Mouse (Mus musculus) left cerebral cortex, adult 11 months (tissue): ENCODE measurements around the gene Cdc42bpg.

Experiments used
- DNase-seq: peaks from one replicate; pipeline ENCODE4 v3.0.0; 2022; ENCODE audit warnings: low spot score

Gene Cdc42bpg

DNA sequence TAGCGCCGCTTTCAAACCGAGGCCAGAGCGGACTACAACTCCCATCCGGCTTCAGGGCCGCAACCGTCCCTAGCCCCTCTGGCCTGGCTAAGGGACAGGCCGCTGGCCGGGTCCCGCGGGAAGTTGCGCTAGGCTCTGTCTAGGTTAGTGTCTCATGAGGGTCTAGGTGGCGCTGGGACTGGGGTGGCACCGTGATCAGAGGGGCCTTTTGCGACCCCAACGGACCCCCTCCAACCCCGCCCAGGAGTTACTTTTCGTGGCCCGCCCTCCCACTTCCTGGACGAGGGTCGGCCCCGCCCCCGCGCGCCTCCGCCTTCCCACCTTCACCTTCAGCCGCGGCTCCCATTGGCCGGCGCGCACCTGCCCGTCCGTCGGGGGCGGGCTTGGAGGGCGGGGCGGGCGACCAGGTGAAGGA, at the start of gene Cdc42bpg:
Gene Cdc42bpg (plus strand): TSS at position 320 of the 415 bp plus-strand sequence.
- DNase-seq: no peak

DNA sequence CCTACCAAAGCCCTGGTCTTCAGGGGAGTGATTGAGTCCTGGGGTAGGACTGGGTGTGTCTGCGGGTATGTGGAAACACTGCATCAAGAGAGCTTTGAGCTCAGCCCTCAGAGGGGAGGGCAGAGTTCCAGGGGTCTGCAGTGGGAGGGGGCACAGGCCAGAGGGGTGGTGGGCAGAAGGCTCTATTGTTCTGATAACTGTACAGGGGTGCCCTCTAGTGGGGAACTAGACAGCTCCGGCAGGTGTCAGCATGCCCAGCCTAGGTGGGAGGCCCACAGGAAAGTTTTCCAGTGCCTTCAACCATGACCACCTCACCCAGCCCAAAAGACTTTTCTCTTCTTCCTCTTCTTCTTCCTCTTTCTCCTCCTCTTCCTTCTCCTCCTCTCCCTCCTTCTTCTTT, 45.8 kb upstream of the Cdc42bpg start:
- DNase-seq: no peak

DNA sequence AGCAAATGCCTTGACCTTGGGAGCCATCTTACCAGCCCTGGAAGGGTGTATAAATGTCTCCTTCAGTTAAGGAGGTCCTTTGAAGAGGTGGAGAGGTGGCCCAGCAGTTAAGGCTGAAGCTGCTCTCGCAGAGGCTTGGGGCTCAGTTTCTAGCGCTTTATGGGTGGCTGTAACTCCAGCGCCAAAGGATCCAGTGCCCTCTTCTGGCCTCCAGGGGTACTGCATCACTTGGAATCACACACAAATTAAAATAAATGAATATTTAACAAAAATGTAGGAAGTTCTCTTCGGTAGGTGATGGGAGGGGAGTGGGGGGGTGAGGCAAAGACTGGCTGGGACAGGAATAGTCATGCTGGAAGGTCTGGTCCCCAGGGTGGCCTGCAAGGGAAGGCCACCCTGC, 45.3 kb upstream of the Cdc42bpg start:
- DNase-seq: no peak

DNA sequence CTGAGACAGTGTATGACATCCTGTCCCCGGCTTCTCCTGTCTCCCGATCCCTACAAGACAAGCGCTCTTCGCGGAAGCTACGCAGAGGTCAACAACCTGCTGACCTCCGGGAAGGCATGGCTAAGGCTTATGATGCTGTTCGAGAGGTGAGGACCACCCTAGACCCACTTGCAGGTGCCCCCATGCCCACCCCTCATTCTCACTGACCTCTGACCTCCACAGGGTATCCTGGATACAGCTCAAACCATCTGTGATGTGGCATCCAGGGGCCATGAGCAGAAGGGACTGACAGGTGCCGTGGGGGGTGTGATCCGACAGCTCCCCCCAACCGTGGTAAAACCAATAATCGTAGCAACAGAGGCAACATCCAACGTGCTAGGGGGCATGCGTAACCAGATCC, 44.9 kb upstream of the Cdc42bpg start:
- DNase-seq: no peak

DNA sequence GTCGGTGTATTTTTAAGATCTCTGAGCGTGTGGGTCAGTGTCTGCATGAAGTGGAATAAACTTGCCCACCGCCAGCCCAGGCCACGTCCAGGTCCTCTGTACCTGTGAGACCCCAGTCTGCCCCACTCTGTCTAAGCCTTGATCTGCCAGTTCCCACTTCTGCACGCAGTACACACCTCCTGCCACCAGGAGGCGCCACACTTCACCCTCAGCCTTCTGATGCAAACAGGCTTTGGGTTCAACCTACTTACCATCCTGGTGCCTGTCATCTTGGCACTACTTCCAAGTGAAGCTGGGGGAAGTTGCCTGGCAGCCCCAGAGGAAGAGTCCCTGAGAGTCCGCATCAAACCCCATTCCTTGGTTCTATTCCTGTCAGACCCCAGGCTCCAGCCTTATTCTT, 44.0 kb upstream of the Cdc42bpg start:
- DNase-seq: no peak

DNA sequence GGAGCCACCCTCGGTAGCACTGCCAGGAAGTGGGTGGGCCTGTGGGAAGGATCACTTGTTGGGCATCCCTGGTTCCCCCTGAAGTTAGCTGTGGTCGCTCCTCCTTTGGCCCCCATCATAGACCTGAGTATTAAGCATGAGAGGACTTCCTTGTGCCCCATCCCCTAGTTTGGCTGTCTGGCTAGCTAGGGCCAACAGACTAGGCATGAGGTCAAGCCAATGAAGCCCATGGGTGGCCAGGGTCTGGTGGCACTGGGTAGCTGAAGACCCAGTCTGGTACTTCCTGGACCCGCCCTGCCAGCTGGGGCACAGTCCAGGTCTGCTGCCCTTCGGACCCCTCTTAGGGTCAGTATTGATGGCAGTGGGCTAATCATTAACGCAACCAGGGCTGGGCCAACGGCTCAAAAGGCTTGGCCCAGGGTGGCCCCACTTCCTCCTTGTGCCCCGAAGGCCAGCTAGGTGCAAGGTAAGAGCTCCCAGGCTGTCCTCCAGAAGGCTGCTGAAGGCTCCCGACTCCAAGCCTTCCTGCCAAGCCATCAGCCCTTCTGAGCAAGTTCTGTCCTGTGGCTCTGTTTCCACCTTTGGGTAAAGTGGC, 43.3 kb upstream of the Cdc42bpg start:
- no peak for DNase-seq

DNA sequence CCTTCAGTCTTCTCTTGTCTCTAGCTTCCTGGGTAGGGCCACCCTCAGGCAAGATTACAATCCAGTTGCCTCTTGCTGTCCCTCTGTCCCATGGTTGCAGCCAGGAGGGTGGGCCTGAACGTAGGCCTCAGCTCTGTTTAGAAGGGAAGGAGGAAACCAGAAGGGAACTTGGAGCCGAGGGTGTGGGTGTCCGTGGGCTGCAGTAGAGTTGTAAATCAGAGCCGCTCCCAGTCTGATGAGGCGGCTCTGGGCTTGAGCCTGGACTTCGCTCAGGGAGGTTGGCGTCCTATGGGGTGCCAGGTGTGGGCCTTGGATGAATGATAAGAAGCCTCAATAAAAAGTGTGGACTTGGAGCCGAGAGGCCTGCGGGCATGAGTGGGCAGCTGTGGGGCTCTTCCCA, 42.1 kb upstream of the Cdc42bpg start:
- DNase-seq: no peak

DNA sequence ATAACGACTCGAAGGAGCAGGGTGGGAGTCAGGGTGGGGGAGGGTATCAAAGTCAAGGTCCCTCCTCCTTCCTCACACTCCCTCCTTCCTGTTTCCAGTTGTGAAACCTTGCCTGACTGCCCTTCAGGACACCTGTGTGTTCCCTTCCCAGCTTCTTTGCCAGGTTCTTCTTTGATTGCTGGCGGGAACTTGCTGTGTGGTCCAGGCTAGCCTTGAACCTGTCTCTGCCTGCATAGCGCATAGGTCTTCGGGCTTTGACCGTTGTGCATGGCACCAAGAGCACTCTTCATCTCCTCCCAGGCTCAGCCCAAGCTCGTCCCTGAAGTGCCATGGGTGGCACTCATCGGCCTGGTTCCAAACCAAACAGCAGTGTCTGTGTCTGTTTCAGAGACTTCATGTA, 41.3 kb upstream of the Cdc42bpg start:
- no peak for DNase-seq

DNA sequence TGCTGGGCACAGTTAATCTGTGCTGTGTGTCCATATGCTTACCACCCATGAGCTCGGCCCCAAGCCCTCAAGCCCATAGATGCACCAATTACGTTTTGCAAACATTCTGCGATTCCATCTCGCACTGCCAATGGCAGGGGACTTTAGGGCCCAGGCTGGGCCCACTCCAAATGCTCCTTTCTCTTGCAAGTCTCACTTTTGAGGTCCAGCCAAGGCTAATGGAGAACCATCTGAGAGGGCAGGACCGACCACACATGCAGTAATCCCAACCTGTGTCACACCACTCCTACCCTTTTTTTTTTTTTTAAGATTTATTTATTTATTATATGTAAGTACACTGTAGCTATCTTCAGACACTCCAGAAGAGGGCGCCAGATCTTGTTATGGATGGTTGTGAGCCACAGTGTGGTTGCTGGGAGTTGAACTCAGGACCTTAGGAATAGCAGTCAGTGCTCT, 40.5 kb upstream of the Cdc42bpg start:
- no peak for DNase-seq

DNA sequence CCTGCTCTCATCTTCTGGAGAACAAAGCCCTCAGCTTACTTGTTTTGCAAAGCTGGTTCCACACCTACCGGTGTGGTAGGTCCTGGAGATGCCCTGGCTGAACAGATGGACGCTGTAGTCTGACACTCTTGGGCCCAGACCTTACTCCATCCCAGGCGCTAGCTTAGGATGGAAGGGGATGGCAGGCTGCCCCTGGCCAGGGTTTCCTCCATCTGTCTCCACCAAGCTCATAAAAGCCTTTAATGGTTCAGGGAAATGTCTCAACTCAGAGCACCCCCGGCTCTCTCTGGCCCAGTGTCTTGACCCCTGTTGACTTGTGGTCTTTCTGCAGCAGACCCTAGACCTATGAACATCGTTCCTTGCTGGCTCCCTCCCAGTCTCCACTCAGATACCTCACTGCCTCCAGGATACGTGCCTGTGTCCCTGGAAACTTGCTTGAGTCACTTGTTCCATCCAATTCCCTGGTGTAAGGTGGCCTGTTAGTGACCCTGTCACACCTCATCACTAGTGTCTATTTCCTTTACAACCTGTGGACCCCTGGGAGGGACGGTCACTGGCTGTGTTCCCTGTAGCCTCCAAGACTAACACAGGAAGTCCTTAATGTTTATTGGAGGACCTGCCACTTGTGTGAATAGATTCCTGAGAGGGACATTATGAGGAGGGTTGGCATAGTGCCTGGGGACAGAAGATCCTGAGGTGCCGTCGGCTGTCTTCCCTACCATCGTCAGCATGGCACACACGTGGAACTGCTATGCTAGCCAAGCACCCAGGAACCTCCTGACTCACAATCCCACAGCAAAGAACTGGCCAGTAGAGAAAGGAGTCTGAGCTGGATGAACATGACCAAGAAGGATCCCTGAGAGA, 38.7 kb upstream of the Cdc42bpg start:
- DNase-seq: no peak

DNA sequence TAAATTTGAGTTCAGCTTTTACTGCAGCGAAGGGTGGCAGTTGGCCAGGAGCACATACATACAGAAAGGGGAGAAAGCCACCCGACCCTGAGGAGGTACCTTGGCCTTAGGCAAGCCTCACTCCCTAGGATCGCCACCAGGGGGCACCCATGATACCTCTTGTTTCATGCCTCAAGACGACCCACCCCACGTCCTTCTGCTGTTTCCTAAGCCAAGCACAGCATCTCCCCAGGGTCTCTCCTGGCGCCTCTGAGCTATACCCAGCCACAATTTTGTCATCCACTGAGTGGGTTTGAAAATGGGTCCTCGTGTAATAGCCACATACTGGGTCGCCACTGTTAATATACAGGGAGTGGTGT, 38.1 kb upstream of the Cdc42bpg start:
- DNase-seq: peak; percentile 68

DNA sequence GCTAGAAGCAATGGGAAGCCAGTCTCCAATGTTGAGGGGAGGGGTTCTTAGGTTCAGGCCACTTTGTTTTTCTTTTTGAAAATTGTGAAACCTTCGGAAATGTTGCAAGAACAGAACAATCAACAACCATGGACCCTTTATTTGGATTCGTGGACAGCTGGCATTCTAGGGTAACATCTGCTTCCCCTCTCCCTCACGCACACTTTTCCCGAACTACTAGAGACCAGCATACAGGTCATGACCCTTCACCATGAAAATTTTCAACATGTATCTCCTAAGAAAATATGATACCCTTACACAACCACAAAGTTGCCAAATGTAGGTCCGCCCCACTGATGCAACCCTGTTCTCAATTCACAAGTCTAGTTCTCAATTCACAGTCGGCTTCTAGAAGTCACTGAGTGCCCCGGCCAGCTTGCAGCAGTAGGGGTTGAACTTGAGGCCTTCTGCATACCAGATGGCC, 37.6 kb upstream of the Cdc42bpg start:
- DNase-seq: no peak

DNA sequence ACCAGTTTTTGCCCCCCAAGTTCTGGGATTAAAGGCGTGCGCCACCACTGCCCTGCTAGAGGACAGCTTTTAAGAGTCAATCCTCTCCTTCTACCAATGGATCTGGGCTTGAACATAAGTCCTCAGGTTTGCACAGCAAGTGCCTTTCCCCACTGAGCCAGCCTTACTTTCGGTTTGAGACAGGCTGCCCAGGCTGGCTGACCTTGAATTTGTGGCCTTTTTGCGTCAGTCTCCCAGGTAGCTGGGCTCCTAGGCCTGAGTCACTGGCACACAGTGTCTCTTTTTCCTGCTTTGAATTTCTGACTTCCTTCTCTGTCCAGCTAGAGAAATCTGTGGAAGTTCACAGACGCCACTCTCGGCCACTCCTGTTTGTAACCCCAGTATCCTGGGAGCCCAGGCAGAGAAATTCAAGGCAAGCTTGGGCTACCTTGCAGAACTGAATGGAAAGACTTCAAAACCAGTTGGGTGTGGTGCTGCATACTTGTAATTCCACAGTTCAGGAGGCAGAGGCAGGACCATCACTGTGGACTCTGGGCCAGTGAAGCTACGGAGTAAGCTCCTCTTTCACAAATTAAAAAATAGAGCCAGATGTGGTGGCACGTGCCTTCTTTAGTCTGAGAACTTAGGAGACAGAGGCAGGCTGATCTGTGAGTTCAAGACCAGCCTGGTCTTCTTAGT, 36.3 kb upstream of the Cdc42bpg start:
- no peak for DNase-seq

DNA sequence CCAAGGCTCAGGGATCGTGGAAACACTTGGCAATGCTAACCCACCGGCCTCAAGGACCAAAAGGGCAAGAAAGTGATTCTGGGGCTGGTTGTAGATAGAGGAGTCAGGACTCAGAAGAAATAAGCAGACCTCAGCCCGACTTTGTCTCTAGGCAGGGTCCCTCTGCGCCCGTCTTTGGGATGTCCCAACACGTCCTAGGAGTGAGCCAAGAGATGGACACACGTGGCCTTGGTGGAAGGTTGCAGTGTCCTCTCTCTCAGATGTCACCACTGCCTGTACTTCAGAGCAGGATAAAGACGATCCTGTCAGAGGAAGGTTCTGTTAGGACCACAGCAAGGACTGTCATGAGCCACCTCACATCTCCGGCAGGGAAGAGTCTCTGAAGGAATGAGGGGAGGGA, 35.6 kb upstream of the Cdc42bpg start:
- DNase-seq: no peak

DNA sequence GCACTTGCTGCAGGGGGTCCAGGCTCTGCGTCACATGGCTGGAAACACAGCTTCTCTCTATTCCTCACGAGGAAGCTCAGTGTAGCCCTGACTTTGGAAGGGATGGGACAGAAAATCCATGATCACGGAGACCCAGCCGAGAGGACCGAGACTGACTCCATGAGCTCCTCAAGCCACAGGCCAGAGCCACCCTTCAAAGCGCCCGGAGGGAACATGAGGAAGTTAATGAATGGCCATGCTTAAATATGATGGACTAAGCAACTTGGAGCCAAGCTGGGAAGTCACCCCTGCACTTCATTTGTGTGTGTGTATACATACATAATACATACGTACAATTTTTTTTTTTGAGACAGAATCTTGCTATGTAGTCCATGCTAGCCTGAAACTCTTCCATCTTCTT, 35.0 kb upstream of the Cdc42bpg start:
- no peak for DNase-seq

DNA sequence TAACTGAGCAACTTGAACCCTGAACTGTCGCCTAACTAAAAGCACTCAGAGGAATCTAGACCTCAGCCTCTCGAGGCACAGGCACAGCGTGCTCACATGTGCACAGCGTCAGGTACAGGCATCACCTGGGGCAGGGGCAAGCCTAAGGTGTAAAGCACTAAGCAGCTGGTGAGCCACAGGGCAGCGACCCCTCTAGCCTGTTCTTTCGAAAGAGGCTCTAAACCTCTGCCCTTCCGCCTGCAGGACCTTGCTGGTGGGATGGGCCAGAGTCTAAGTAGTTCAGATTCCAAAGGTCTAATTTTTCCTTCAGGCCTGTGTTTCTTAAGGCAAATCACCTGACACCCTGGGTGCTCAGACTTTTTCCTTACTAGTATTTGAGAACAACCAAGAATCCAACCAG, 34.2 kb upstream of the Cdc42bpg start:
- no peak for DNase-seq

DNA sequence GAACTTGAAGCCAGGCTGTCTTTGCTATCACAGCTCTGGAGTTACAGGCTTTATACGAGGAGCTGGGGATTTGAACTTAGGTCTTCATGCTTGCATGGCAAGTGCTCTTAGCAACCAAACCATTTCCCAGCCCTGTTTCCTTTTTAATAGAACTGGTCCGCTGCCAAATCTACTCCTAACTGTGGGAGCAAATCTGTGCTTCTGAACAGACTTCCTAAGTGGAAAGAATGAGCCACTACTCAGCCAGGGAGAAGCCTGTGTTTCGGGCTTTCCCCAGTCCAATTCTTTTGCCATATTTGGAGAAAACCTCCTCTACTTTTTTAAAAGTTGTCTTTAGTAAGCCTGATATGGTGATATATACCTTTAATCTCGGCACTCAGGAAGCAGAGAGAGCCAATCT, 33.5 kb upstream of the Cdc42bpg start:
- peak; percentile 40 for DNase-seq

DNA sequence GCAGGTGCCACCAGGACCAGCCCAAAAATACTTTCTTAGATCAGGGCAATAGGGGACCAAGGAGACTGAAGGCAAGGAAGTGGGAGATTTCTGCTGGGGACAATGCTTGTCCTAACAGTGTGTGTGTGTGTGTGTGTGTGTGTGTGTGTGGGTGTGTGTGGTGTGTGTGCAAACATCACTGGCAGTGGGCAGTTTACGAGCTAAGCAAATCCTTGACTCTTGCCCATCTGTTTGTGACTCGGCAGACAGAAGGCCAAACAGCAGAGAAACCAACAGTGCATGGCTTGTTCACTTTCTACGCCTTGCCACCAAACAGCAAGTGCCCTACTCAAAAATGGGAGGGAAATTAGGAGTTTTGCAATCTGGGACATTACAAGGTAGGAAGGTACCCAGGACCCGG, 32.7 kb upstream of the Cdc42bpg start:
- no peak for DNase-seq

DNA sequence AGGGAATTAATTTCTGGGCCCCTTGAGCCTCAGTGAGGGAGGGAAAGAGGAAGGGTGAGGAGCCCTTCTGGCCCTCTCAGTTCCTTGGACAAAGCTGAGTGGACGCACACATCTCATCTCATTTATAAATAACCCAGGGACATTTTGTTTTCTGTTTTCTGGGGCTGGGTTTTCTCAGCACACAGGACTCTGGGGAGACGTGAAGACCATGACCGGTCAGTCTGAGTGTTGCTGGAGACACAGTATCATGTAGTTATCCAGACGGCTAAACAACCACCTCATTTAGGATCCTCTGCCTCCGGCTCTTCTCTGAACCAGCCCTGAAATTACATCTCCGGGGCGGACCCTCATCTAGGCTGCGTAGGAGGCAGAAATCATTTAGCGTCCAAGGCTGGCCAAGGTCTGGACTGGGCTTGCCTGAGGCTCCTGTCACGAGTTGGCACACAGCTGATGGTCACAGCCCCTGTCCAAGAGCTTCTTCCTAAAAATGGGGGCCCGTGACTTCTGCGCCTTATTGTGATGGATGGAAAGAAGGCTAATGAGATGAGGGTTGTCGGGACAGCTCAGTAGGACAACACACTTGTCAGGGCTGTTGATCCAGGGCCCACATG, 32.2 kb upstream of the Cdc42bpg start:
- no peak for DNase-seq

DNA sequence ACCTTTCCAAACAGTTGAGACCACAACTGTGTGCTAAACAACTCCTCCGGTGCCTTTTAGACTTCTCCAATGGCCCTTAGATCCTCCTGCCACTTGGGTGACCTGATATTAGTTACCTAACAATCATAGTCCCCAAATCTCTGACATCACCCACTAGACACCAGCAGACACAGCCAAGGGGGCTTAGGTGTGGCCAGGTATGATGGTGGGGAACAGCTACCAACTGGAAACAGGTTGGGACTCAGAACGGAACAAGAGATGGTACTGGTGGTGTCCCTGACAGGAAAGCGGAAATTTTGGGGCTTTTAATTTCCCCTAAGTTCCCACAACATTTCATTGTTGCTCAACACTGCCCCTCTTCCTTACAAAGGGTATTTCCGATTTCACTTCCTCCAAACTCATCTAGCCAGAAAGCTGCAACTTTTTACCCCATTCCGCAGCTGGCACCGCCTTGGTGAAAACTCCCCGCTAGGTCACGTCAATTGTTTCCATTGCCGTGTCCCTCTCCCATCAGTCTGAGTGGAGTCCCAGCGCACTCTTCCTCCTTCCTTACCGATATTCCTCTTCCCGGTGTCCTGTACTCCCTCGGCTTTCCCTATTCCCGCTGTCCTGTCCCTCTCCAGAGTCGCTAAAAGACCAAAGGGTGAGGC, 30.4 kb upstream of the Cdc42bpg start:
- no peak for DNase-seq

DNA sequence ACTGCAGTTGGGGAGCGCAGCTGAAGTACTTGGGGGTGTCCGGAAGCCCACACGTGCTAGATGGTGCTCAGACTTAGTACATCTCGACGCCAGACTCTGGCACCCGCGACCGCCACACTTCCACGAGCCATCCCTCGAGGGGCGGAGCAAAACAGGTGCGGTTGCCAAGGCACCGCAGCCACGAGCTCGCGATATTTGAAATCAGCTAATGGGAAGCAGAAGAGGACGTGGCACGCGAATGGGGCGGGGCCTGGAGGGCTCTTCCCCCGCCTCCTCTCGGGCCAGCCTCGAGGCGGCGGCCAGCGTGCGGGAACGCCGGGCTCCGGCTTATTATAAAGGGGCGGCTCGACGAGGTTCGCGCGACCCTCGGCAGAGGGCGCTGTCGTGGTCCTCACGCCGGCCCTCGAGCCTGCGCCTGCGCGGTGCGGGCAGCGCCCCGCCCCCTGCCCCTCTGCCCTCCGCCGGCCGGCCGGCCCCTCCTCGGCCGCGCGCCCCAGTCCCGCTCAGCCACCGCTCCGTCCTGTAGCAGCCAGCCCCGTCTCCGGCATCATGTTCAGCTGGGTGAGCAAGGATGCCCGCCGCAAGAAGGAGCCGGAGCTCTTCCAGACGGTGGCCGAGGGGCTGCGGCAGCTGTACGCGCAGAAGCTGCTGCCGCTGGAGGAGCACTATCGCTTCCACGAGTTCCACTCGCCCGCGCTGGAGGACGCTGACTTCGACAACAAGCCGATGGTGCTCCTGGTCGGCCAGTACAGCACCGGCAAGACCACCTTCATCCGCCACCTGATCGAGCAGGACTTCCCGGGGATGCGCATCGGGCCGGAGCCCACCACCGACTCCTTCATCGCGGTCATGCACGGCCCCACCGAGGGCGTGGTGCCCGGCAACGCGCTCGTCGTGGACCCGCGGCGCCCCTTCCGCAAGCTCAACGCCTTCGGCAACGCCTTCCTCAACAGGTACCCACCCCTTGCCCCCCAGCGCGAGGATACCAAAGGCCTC, 29.5 kb upstream of the Cdc42bpg start, which contains the start of gene Ehd1:
Gene Ehd1 (plus strand): TSS at position 300 of the 996 bp plus-strand sequence.
- peak; percentile 95 for DNase-seq
